Mouse (Mus musculus): ENCODE measurements around the gene Cep170b. TPM values are rescaled to one million over a fixed set of nuclear protein-coding genes. Genes with fewer than 3 reads are reported as not detected.

Gene Cep170b
- total and polyA plus RNA-seq, 2 experiments from 2014 or later: 39.0 to 118 TPM

DNA sequence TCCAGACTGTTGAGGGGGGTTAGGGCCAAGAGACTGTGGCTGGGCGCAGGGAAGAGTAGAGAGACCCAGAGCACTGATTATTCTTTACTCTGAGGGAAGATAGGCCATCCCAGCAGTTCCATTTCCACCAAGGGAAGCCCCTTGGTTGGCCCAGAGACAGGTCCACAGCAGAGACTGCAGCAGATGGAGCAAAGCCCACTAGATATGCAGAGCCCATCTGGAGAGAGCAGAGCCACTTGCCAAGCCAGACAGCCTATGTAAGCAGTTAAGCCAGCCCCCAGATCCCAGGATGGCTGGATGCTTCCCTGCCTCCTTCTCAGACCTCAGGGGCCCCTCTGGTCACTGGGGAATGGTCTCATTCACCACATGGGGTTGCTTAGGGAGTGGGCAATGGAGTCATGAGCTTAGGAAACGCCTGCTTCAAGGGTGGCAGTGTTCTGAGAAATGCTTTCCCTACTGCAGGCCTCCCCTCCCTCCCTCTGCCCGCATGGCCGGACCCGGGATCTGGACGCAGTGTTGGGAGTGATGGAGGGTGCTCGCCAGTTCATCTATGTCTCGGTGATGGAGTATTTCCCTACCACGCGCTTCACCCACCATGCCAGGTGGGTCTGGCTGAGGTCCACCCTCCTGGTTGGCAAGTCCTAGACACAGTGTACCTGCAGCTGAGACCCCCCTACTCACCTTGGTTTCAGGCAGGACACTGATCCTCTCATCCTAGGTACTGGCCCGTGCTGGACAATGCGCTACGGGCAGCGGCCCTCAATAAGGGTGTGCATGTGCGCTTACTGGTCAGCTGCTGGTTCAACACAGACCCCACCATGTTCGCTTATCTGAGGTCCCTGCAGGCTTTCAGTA lies 47.0 kb downstream of the Cep170b start:
- H3K27me3 ChIP-seq (ENCODE audit: insufficient read depth, low read length): no peaks in the 10 kb centered on the region
- no peak for TF ChIP-seq CTCF (IDR thresholded peaks at IDR 0.05; ENCODE audit: low read depth)
- H3K36me3 ChIP-seq (ENCODE audit: insufficient read depth, low read length): no peaks in the 10 kb centered on the region
- ATAC-seq (no peak), DNase-seq (ENCODE audit: low spot score) (no peak)
- H3K27ac ChIP-seq: no peak overlapping the region
- H3K4me1 ChIP-seq (ENCODE audit: insufficient read depth, low read length): no peaks in the 10 kb centered on the region
- WGBS: 87% methylated on average over 16 of the region's 16 CpGs
- H3K9me3 ChIP-seq (ENCODE audit: low read length): no peaks in the 10 kb centered on the region
- no peak overlapping the region for H3K4me2 ChIP-seq (ENCODE audit: low read depth, low read length)
- no peak overlapping the region for H3K4me3 ChIP-seq (ENCODE audit: low read length)
- no peak overlapping the region for H3K9ac ChIP-seq (replicated peaks; ENCODE audit: low read length)

DNA sequence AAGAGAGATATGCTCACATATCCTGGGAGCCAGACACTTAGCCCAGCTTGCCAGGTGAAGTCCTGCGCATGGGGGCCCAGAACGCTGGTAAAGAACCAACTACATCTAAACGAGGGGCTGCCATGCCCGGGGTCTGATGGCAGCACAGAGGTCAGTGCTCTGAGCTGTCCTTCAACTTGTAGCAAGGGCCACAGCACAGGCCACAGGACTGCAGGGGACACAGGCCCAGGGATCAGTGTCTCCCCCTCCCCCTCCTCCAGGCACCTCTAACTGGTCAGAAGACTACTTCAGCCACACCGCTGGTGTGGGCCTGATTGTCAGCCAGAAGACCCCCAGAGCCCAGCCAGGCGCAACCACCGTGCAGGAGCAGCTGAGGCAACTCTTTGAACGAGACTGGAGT lies 47.9 kb downstream of the Cep170b start:
- no peak for DNase-seq (ENCODE audit: low spot score)

DNA sequence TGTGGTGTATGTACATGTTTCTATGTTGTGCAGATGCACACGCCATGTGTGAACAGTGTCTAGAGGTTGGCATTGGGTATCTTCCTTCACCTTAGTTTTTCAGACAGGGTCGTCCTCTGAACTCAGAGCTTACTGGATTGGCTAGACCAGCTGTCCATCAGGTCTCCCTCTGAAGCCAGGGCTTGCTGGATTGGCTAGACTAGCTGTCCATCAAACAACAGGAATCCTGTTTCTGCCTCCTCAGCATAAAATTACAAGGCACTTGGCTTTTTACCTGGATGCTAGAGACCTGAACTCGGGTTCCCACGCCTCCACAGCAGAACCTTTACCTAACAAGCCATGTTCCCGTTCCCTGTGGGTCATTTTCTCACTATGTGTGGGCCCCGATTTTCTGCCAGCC lies 48.8 kb downstream of the Cep170b start:
- Histone ChIP-seq H3K4me2 (ENCODE audit: low read depth, low read length) (no peak overlapping the region), H3K4me1 (ENCODE audit: insufficient read depth, low read length) (no peaks in the 10 kb centered on the region), H3K9ac (replicated peaks; ENCODE audit: low read length) (no peak overlapping the region), H3K9me3 (ENCODE audit: low read length) (no peaks in the 10 kb centered on the region), H3K27me3 (ENCODE audit: insufficient read depth, low read length) (no peaks in the 10 kb centered on the region), H3K36me3 (ENCODE audit: insufficient read depth, low read length) (no peaks in the 10 kb centered on the region), H3K4me3 (ENCODE audit: low read length) (no peak overlapping the region), H3K27ac (no peak overlapping the region)
- ATAC-seq (no peak), DNase-seq (ENCODE audit: low spot score) (peak; percentile 42)
- WGBS: 84% methylated on average over 6 of the region's 6 CpGs
- TF ChIP-seq CTCF (IDR thresholded peaks at IDR 0.05; ENCODE audit: low read depth): no peak

More for the DNA sequence above, 47.9 kb downstream of the Cep170b start:
- TF ChIP-seq CTCF (IDR thresholded peaks at IDR 0.05; ENCODE audit: low read depth): no peak
- H3K9me3 ChIP-seq (ENCODE audit: low read length): no peaks in the 10 kb centered on the region
- no peak for ATAC-seq
- H3K4me1 ChIP-seq (ENCODE audit: insufficient read depth, low read length): no peaks in the 10 kb centered on the region
- WGBS: 90% methylated on average over 8 of the region's 8 CpGs
- H3K27me3 ChIP-seq (ENCODE audit: insufficient read depth, low read length): no peaks in the 10 kb centered on the region
- H3K36me3 ChIP-seq (ENCODE audit: insufficient read depth, low read length): no peaks in the 10 kb centered on the region
- no peak overlapping the region for H3K4me3 ChIP-seq (ENCODE audit: low read length)
- no peak overlapping the region for H3K27ac ChIP-seq
- H3K4me2 ChIP-seq (ENCODE audit: low read depth, low read length): no peak overlapping the region
- H3K9ac ChIP-seq (replicated peaks; ENCODE audit: low read length): no peak overlapping the region

DNA sequence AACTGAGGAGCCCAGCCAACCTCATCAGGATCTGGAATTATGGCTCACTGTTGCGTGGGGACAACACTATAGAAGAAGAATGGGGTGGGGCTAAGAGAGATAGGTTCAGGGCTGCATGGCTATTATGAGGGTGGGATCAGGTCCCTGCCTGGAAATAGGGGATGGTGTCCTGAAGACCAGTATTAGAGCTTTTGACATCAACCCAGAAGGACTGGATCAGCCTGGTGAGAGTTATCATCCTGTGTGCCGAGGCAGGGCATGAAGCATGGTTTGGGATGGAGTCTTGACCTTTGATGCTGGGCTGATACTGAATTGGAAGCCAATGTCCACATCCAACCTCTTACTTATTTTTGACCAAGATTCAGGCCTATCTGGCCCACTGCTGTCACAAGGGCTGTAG lies 49.5 kb downstream of the Cep170b start:
- H3K4me1 ChIP-seq (ENCODE audit: insufficient read depth, low read length): no peaks in the 10 kb centered on the region
- H3K4me2 ChIP-seq (ENCODE audit: low read depth, low read length): no peak overlapping the region
- DNase-seq (ENCODE audit: low spot score) (no peak), ATAC-seq (no peak)
- H3K27ac ChIP-seq: no peak overlapping the region
- WGBS: 92% methylated on average over 2 of the region's 2 CpGs
- no peaks in the 10 kb centered on the region for H3K9me3 ChIP-seq (ENCODE audit: low read length)
- H3K9ac ChIP-seq (replicated peaks; ENCODE audit: low read length): no peak overlapping the region
- no peak for TF ChIP-seq CTCF (IDR thresholded peaks at IDR 0.05; ENCODE audit: low read depth)
- H3K36me3 ChIP-seq (ENCODE audit: insufficient read depth, low read length): no peaks in the 10 kb centered on the region
- no peak overlapping the region for H3K4me3 ChIP-seq (ENCODE audit: low read length)
- H3K27me3 ChIP-seq (ENCODE audit: insufficient read depth, low read length): no peaks in the 10 kb centered on the region

DNA sequence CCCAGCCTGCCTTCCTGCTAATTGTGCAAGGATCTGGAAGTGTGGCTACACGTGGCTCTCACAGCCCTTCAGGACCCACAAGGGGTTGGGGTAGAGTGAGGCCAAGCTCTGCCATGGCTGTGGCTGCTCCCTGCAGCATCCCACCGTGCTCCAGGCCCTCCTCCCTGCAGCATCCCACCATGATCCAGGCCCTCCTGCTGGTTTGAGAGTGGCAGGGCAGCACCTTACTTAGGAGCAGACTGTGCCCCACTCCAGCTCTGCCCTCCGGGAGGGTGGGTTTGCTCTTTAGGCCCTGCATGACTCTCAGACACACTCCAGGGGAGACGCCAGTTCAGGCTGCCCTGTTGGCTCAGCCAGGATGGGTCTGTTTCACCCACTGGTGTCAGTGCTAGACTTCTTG lies 50.1 kb downstream of the Cep170b start:
- DNase-seq (ENCODE audit: low spot score) (no peak), ATAC-seq (no peak)
- no peaks in the 10 kb centered on the region for H3K36me3 ChIP-seq (ENCODE audit: insufficient read depth, low read length)
- no peak overlapping the region for H3K9ac ChIP-seq (replicated peaks; ENCODE audit: low read length)
- H3K4me1 ChIP-seq (ENCODE audit: insufficient read depth, low read length): no peaks in the 10 kb centered on the region
- no peak for TF ChIP-seq CTCF (IDR thresholded peaks at IDR 0.05; ENCODE audit: low read depth)
- H3K4me3 ChIP-seq (ENCODE audit: low read length): no peak overlapping the region
- H3K27ac ChIP-seq: no peak overlapping the region
- 75% methylated on average over 4 of the region's 4 CpGs for WGBS
- no peaks in the 10 kb centered on the region for H3K9me3 ChIP-seq (ENCODE audit: low read length)
- H3K4me2 ChIP-seq (ENCODE audit: low read depth, low read length): no peak overlapping the region
- no peaks in the 10 kb centered on the region for H3K27me3 ChIP-seq (ENCODE audit: insufficient read depth, low read length)

DNA sequence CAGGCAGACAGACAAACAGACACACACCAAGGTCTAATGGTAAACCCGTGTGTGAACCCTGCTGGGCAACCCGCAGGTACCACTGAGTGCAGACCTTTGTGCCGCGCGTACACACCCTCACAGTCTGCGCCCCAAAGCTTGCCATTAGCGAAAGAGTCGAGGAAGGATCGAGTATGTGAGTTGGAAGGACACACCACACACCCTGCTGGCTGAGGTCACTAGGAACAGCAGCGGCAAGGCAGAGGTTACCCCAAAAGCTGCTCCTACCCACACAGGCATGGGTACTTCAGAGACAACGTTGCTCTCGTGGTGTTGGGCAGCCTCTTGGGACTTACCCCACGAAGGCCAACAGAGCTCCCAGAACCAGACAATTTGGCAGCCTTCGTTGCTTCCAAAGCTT lies 52.1 kb downstream of the Cep170b start:
- DNase-seq (ENCODE audit: low spot score) (no peak), ATAC-seq (no peak)
- H3K27me3 ChIP-seq (ENCODE audit: insufficient read depth, low read length): no peaks in the 10 kb centered on the region
- H3K4me3 ChIP-seq (ENCODE audit: low read length): no peak overlapping the region
- 92% methylated on average over 14 of the region's 14 CpGs for WGBS
- H3K36me3 ChIP-seq (ENCODE audit: insufficient read depth, low read length): no peaks in the 10 kb centered on the region
- TF ChIP-seq CTCF (IDR thresholded peaks at IDR 0.05; ENCODE audit: low read depth): no peak
- no peak overlapping the region for H3K4me2 ChIP-seq (ENCODE audit: low read depth, low read length)
- H3K9me3 ChIP-seq (ENCODE audit: low read length): no peaks in the 10 kb centered on the region
- H3K4me1 ChIP-seq (ENCODE audit: insufficient read depth, low read length): no peaks in the 10 kb centered on the region
- no peak overlapping the region for H3K27ac ChIP-seq
- no peak overlapping the region for H3K9ac ChIP-seq (replicated peaks; ENCODE audit: low read length)

DNA sequence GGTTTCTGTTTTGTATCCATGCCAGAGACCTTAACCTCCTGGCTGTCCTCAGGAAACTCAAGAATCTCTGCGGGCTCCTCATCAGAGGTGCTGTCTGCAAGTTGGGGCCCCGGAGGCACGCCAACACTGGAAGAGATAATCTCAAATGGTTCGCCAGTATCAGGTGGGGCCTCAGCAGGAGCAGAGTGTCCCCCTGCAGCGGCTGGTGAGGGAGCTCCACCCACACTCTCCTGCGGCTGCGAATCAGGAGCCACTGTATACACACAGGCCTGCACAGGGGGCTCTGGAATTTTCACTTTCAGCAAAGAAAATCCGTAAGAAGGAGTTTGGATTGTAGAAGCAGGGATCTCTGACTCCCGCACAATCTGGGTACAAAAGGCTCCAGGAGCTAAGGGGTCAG lies 53.1 kb downstream of the Cep170b start:
- H3K27ac ChIP-seq: no peak overlapping the region
- H3K4me3 ChIP-seq (ENCODE audit: low read length): no peak overlapping the region
- no peaks in the 10 kb centered on the region for H3K36me3 ChIP-seq (ENCODE audit: insufficient read depth, low read length)
- H3K9me3 ChIP-seq (ENCODE audit: low read length): no peaks in the 10 kb centered on the region
- no peaks in the 10 kb centered on the region for H3K27me3 ChIP-seq (ENCODE audit: insufficient read depth, low read length)
- ATAC-seq (no peak), DNase-seq (ENCODE audit: low spot score) (no peak)
- H3K9ac ChIP-seq (replicated peaks; ENCODE audit: low read length): no peak overlapping the region
- no peak overlapping the region for H3K4me2 ChIP-seq (ENCODE audit: low read depth, low read length)
- no peaks in the 10 kb centered on the region for H3K4me1 ChIP-seq (ENCODE audit: insufficient read depth, low read length)
- no peak for TF ChIP-seq CTCF (IDR thresholded peaks at IDR 0.05; ENCODE audit: low read depth)
- 50% methylated on average over 9 of the region's 9 CpGs for WGBS
